Mouse (Mus musculus) bone marrow, adult 2 months (tissue): ENCODE results near the gene Usp2. TPM values are rescaled to one million over a fixed set of nuclear protein-coding genes. Genes with fewer than 3 reads are reported as not detected.
A peak's percentile ranks its signal among the peaks of the same experiment; 100 is the strongest.

Experiments
- H3K27ac ChIP-seq: fragments of 200-500 bp; 2 replicates; pipeline ENCODE4 v1.5.1; 2012; ENCODE audit warnings: low read depth, mild to moderate bottlenecking, control low read depth, inconsistent platforms, low read length; ENCODE audit not compliant: control insufficient read depth, poor library complexity, insufficient read depth
- H3K4me1 ChIP-seq: fragments of 200-500 bp; 2 replicates; pipeline ENCODE4 v1.6.1; 2011; ENCODE audit warnings: low read length; ENCODE audit not compliant: control insufficient read depth, insufficient read depth
- H3K4me3 ChIP-seq: fragments of 200-500 bp; replicated peaks from 2 replicates; pipeline ENCODE3; 2011; ENCODE audit warnings: mild to moderate bottlenecking, low read depth, low read length, control low read depth; ENCODE audit not compliant: control insufficient read depth
- CTCF ChIP-seq: fragments of 200-500 bp; IDR thresholded peaks from 2 replicates; pipeline ENCODE4 v1.5.1; 2011; ENCODE audit warnings: low read length, control low read depth; ENCODE audit not compliant: control insufficient read depth, insufficient read depth
- POLR2A ChIP-seq: fragments of 200-500 bp; IDR thresholded peaks from 2 replicates; pipeline ENCODE4 v1.6.1; 2011; ENCODE audit warnings: low read depth, mild to moderate bottlenecking, control low read depth, low read length, borderline replicate concordance; ENCODE audit not compliant: control insufficient read depth
- WGBS: fragments of 180-500 bp; shearing (Covaris S2); methylation state at CpG from one replicate; pipeline ENCODE4 v1.1.7; 2018; 5-methylcytosine and 5-hydroxymethylcytosine counted together
- polyA plus RNA-seq: library from polyadenylated mRNA; stranded (reverse); fragments of >200 nt; gene quantifications from 2 replicates; pipeline ENCODE4 v1.2.4, GENCODE M21; 2011; ENCODE audit warnings: low replicate concordance; ENCODE audit not compliant: missing spikeins, insufficient read depth, insufficient read length

Usp2 gene
- polyA plus RNA-seq, 1 experiment = 2.6 TPM

DNA sequence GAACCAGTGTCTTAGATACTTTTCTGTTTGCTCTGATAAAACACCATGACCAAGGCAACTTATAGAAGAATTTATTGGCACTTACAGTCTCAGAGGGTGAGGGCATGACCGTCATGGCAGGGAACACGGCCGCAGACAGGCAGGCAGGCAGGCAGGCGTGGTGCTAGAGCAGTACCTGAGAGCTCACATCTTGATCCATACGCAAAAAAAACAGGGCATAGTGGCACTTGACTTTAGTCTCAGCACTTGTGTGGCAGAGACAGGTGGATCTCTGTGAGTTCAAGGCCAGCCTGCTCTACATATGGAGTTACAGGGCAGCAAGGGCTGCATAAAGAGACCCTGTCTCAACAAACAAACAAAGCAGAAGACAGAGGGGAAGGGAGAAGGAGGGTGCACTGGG is 33.5 kb upstream of the Usp2 start:
- Histone ChIP-seq H3K4me1 (peaks cover 2% of the 10 kb centered on the region; the same call in 1 of the 2 replicates), H3K4me3 (no peak overlapping the region), H3K27ac (no peak overlapping the region)
- 86% methylated on average over 5 of the region's 5 CpGs for WGBS
- TF ChIP-seq POLR2A = no peak
- no peak for TF ChIP-seq CTCF

GRCm38 (mm10) chr9:44033957-44034727 is 32.7 kb upstream of the Usp2 start:
- Histone ChIP-seq H3K4me1 (peaks cover 2% of the 10 kb centered on the region; the same call in 1 of the 2 replicates), H3K4me3 (no peak overlapping the region), H3K27ac (no peak overlapping the region; the same call in 1 of the 2 replicates)
- TF ChIP-seq CTCF = no peak
- TF ChIP-seq POLR2A = no peak
- WGBS = 42% methylated on average over 13 of the region's 13 CpGs

DNA sequence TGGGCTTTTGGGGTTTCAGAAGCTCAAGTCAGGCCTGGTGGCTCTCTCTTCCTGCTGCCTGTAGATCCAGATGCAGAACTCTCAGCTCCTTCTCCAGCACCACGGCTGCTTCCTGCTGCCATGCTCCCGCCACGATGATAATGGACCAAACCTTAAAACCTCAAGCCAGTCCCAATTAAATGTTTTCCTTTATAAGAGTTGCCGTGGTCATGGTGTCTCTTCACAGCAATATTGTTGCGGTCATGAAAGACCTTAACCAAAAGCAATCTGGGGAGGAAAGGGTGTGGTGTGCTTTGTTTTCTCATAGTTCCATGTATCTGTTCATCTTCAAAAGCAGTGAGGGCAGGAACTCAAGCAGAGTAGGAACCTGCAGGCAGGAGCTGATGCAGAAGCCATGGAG is 29.7 kb upstream of the Usp2 start:
- H3K4me3 ChIP-seq = no peak overlapping the region
- WGBS = 82% methylated on average over 5 of the region's 5 CpGs
- no peaks in the 10 kb centered on the region; the same call in 1 of the 2 replicates for H3K4me1 ChIP-seq
- TF ChIP-seq CTCF = no peak
- no peak for TF ChIP-seq POLR2A
- H3K27ac ChIP-seq = no peak overlapping the region

DNA sequence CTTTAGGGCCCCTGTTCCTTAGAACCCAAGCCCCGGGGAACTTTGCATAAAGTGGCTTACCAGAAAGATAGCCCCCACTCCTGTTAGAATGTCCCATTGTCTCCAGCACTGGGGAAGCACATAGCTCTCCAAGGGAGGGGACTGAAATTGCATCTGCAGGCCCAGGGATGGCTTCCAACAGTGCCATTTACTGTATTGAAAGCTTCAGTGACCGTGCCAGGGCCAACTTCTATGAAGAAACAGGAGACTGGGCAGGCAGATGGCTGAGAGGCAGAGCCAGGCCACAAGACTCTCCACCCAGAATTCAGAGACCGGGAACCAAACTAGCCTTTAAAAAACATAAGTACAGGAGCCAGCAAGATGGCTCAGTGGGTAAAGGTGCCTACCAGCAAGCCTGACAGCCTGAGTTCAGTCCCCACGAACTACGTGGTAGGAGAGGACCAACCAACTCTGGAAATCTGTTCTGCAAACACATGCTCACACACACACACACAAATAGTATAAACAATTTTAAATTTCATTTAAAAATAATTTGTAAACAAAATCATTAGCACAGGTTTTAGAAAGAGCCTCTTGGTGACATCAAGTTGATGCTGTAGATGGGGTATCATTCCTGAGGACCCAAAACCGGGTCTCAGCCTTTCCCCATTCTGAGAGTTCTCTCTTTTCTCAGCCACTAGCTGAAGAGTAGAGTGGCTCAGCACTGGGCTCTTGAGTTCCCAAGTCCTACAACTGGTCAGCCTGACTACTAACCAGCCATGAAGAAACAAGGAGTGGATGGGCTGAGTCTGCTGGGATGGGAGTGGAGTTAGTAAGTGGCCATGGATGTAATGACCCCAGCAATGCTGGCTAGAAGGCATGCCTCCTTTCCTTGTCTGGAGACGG is 25.1 kb upstream of the Usp2 start:
- Histone ChIP-seq H3K4me1 (peaks cover 1% of the 10 kb centered on the region; the same call in 1 of the 2 replicates), H3K4me3 (no peak overlapping the region), H3K27ac (no peak overlapping the region)
- WGBS = 75% methylated on average over 7 of the region's 7 CpGs
- TF ChIP-seq CTCF = no peak
- no peak for TF ChIP-seq POLR2A

GRCm38 (mm10) chr9:44042396-44042680 is 24.5 kb upstream of the Usp2 start:
- TF ChIP-seq POLR2A = no peak
- TF ChIP-seq CTCF = no peak
- no peak overlapping the region for H3K27ac ChIP-seq
- 89% methylated on average over 1 of the region's 1 CpGs for WGBS
- H3K4me3 ChIP-seq = no peak overlapping the region
- peaks cover 3% of the 10 kb centered on the region for H3K4me1 ChIP-seq

- no peak within 1 kb of the TSS; the same call in 1 of the 2 replicates for H3K27ac ChIP-seq
These were observed 23.7 kb upstream of the Usp2 start, which contains the start of gene Thy1 for GRCm38 (mm10) chr9:44042836-44043707. TSS of gene Thy1 (plus strand) at chr9:44043384.

GRCm38 (mm10) chr9:44043708-44044425 is 23.0 kb upstream of the Usp2 start:
- 9% methylated on average over 23 of the region's 23 CpGs for WGBS
- no peak overlapping the region; the same call in 1 of the 2 replicates for H3K27ac ChIP-seq
- no peak for TF ChIP-seq POLR2A
- TF ChIP-seq CTCF = no peak
- peaks cover 3% of the 10 kb centered on the region for H3K4me1 ChIP-seq
- H3K4me3 ChIP-seq = peak overlapping the region; percentile 24

More at GRCm38 (mm10) chr9:44042836-44043707, 23.7 kb upstream of the Usp2 start, which contains the start of gene Thy1:
- Histone ChIP-seq H3K4me3 (peak within 1 kb of the TSS; percentile 24), H3K4me1 (peaks cover 3% of the 10 kb centered on the region)
- 5% methylated on average over 30 of the region's 30 CpGs for WGBS
- TF ChIP-seq CTCF (no peak), POLR2A (no peak)
